Mouse (Mus musculus) Patski (cell line): ENCODE data around the gene Tmem138. TPM values are rescaled to one million over a fixed set of nuclear protein-coding genes. Genes with fewer than 3 reads are reported as not detected.

ENCODE experiments used
- ATAC-seq: fragments of 100-300 bp; one replicate; pipeline ENCODE4 v1.8.0; 2021
- CTCF ChIA-PET: fragments of 350-600 bp; sonication (Branson Sonifier 250); formaldehyde crosslinking; loops from one replicate; lab custom pipeline; 2022; ENCODE audit warnings: inconsistent platforms; lab: Charles Lee
- POLR2A ChIA-PET: fragments of 350-600 bp; sonication (Branson Sonifier 250); formaldehyde crosslinking; loops from one replicate; lab custom pipeline; 2022; ENCODE audit warnings: antibody characterized with exemption, inconsistent platforms; lab: Charles Lee
- DNase-seq: peaks from one replicate; pipeline ENCODE4 v3.0.0-alpha.2; 2011; ENCODE audit warnings: low read depth, low spot score
- H3K27me3 ChIP-seq: fragments of 371-371 bp; one replicate; pipeline ENCODE4 v1.5.1; 2021
- CTCF ChIP-seq: fragments of 100-300 bp; IDR thresholded peaks from one replicate; pipeline ENCODE4 v1.5.1; 2021
- in situ Hi-C: fragments of 300-500 bp; cut with MboI; formaldehyde crosslinking; loops from 3 replicates; pipeline ENCODE4 v1.11.1; 2018; ENCODE audit warnings: low pct_unique_long_range_greater_than_20kb, mixed read lengths
- polyA plus RNA-seq: library from polyadenylated mRNA; unstranded; gene quantifications from one replicate; pipeline ENCODE4 v1.2.3, GENCODE M21; 2021

Tmem138 gene
- polyA plus RNA-seq, 1 experiment from 2014 or later: 50.3 TPM

DNA sequence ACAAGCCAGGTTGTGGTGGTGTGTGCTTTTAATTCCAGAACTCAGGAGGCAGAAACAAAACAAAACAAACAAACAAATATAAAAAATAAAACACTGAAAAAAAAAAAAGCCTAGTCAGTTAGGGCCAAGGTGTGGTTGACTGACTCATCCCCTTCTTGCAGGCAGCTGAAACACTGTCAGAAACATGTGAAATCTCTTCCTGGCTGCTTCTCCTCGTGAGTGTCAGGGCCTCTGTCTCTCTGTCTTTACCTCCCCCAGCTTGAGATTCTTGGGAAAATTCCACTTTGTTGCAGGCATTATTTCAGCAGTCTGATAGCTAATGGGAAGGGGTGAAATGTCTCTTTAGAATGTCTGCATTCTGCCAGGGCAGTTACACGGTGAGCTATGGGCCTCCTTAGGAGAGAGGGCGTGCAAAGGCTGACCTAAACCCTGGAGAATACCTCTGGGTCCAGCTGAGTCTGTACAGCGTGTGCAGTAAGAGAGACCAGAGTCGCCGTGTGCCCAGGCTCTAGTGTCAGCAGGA lies 25.1 kb upstream of the Tmem138 start:
- DNase-seq (peak; percentile 10), ATAC-seq (no peak)
- ChIA-PET CTCF (interaction anchor here (0.6 to 5.1 kb wide), 15 partner anchors 10 to 343 kb away, joined by 3 to 49 read pairs (median 4); partner anchors contain the start of genes Cyb561a3, Sdhaf2, Tmem138 and Tmem216), POLR2A (interaction anchor here (0.6 to 3.6 kb wide), 8 partner anchors 9 to 60 kb away, joined by 3 to 11 read pairs (median 4); no protein-coding TSS in a partner anchor)
- no peaks in the 10 kb centered on the region for H3K27me3 ChIP-seq
- no peak for TF ChIP-seq CTCF
- in situ Hi-C loops: loop anchor here (5.0 kb wide), 1 partner anchor 40 kb away; no protein-coding TSS in a partner anchor

DNA sequence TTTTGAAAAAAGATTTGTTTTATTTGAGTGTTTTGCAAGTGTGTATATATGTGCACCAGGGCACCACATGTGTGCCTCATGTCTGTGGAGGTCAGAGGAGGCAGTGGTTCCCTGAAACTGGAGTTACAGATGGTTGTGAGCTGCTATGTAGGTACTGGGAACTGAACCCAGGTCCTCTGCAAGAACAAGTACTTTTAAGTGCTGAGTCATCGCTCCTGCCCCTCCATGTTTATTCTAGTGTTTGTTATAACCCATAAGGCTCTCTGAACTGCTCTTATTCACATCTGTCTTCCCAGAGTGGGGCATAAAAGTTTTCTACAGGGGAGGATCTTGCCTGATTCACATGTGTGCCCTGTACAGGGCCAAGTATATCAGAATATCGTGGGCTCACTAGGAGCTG lies 22.5 kb upstream of the Tmem138 start:
- DNase-seq (no peak), ATAC-seq (no peak)
- no peak for TF ChIP-seq CTCF
- ChIA-PET CTCF (interaction anchor here (1.0 kb wide), 1 partner anchor 39 kb away, joined by 4 read pairs; no protein-coding TSS in a partner anchor), POLR2A (no interaction called here)
- in situ Hi-C loops: loop anchor here (5.0 kb wide), 1 partner anchor 37 kb away; no protein-coding TSS in a partner anchor
- no peaks in the 10 kb centered on the region for H3K27me3 ChIP-seq

DNA sequence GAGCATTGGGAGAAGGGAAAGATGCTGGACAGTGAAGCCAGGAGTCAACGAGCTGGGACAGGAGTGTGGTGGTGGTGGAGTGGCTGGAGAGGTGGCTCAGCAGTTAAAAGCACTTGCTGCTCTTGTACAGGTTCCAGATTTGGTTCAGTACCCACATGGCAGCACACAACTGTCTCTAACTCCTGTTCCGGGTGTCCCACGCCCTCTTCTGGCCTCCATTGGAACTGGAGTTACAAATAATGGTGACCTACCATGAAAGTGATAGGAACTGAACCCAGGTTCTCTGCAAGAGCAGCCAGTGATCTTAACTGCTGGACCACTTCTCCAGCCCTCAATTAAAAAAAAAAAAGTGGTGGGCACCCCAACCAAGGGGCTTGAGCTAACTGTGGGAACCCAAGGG lies 21.0 kb upstream of the Tmem138 start:
- ChIA-PET CTCF (interaction anchor here (1.0 to 1.4 kb wide), 4 partner anchors 12 to 111 kb away, joined by 3 to 9 read pairs (median 6); no protein-coding TSS in a partner anchor), POLR2A (no interaction called here)
- in situ Hi-C loops: no loop called here
- ATAC-seq: no peak
- H3K27me3 ChIP-seq: no peaks in the 10 kb centered on the region
- no peak for DNase-seq
- no peak for TF ChIP-seq CTCF

DNA sequence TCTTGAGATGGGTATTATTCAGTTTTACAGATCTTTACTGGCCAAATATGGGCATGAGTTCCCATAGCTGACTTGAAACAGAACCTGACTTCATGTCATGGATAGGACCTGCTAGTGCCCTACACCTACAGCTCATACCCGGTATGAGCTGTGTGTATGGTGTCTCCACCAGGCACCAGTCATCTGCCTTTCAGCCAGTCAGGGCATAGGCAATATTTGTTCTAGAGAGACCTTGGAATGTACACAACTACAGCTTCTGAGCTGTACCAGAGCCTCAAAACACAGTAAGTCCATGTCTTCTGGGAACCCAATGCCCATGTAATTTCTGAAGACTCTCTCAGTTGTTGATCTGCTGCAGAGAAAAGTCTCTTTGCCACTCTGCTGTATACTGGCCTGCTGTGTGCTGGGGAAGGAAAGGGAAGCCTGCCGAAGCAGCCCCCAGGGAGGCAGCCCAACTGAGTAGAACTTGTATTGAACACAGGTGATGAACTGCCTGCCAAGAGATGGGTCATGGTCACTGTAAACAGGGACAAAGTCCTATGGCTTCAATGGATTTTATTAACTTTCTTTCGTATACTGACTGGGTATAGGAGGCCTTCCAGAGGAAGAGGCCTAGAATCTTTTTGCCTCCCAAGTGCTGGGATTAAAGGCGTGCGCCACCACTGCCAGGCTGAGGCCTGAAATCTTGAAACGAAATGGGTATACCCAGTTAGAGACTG lies 14.7 kb upstream of the Tmem138 start:
- no peak for ATAC-seq
- TF ChIP-seq CTCF: no peak
- no peaks in the 10 kb centered on the region for H3K27me3 ChIP-seq
- no peak for DNase-seq
- POLR2A ChIA-PET: interaction anchor here (0.8 kb wide), 1 partner anchor 35 kb away, joined by 3 read pairs; no protein-coding TSS in a partner anchor
- CTCF ChIA-PET: interaction anchor here (1.0 to 3.9 kb wide), 3 partner anchors 12 to 117 kb away, joined by 3 to 23 read pairs (median 5); partner anchors contain the start of genes Ddb1 and Tkfc
- in situ Hi-C loops: no loop called here

DNA sequence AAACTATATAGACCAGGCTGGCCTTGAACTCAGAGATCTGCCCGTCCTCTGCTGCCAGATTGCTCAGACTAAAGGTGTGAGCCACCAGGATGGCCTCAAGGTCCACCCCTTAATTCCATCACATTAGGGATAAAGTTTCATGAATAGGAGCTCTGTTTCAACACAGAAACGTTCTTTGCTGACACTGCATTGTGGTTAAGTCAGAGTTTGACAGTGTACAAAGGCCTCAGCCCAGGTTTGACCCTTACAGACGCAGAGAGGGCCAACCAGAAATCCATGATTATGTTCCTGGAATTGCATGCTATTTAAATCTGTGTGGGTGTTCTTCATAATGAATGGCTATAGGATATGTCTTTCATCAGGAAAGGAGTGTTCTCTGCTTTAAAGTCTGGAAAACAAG lies 13.1 kb upstream of the Tmem138 start:
- DNase-seq (no peak), ATAC-seq (no peak)
- no peak for TF ChIP-seq CTCF
- ChIA-PET POLR2A (no interaction called here), CTCF (no interaction called here)
- in situ Hi-C loops: no loop called here
- no peaks in the 10 kb centered on the region for H3K27me3 ChIP-seq

- POLR2A ChIA-PET: no interaction called here
- no peak for ATAC-seq
- TF ChIP-seq CTCF: no peak
- CTCF ChIA-PET: interaction anchor here (2.0 kb wide), 1 partner anchor 13 kb away, joined by 6 read pairs; no protein-coding TSS in a partner anchor
- no peak for DNase-seq
- H3K27me3 ChIP-seq: no peaks in the 10 kb centered on the region
- in situ Hi-C loops: no loop called here
Observed at GRCm38 (mm10) chr19:10589127-10589857, 12.1 kb upstream of the Tmem138 start.

DNA sequence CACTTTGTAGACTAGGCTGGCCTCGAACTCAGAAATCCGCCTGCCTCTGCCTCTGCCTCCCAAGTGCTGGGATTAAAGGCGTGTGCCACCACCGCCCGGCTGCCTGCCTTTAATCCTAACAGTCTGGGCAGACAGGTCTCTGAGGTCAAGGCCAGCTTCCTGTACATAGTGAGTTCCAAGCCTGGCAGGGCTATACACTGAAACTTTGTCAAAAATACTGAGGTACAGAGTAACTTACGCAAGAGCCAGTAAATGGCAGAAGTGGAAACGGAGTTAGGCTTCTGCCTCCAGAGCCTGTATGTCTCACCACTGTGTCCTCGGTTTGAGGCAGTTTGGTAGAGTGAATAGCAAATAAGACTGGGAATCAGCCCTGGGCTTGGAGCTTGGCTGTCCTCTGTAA lies 10.1 kb upstream of the Tmem138 start:
- in situ Hi-C loops: no loop called here
- no peak for ATAC-seq
- DNase-seq: no peak
- H3K27me3 ChIP-seq: no peaks in the 10 kb centered on the region
- CTCF ChIA-PET: interaction anchor here (0.8 to 2.3 kb wide), 4 partner anchors 11 to 25 kb away, joined by 3 to 8 read pairs (median 3); partner anchors contain the start of gene Ddb1
- TF ChIP-seq CTCF: no peak
- POLR2A ChIA-PET: no interaction called here

DNA sequence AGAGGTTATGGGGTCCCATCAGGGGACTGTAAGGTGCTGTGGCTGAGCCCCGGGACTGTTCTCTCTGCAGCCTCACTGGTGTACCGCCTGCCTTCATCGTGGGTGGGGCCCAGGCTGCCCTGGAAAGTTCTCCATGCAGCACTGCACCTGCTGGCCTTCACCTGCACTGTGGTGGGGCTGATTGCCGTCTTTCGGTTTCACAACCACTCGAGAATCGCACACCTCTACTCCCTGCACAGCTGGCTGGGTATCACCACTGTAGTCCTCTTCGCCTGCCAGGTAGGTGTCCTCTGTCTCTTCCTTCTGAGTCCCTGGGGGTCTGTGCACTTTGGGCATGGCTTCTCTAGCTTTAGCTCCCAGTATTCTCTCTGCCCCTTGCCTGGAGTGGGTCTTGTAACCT lies 8.0 kb upstream of the Tmem138 start:
- POLR2A ChIA-PET: interaction anchor here (0.7 kb wide), 1 partner anchor 316 kb away, joined by 3 read pairs; no protein-coding TSS in a partner anchor
- no peak for TF ChIP-seq CTCF
- DNase-seq (no peak), ATAC-seq (no peak)
- in situ Hi-C loops: no loop called here
- CTCF ChIA-PET: interaction anchor here (1.3 to 2.3 kb wide), 2 partner anchors 8 to 13 kb away, joined by 3 to 8 read pairs; partner anchors contain the start of genes Cyb561a3 and Tmem138
- H3K27me3 ChIP-seq: no peaks in the 10 kb centered on the region

DNA sequence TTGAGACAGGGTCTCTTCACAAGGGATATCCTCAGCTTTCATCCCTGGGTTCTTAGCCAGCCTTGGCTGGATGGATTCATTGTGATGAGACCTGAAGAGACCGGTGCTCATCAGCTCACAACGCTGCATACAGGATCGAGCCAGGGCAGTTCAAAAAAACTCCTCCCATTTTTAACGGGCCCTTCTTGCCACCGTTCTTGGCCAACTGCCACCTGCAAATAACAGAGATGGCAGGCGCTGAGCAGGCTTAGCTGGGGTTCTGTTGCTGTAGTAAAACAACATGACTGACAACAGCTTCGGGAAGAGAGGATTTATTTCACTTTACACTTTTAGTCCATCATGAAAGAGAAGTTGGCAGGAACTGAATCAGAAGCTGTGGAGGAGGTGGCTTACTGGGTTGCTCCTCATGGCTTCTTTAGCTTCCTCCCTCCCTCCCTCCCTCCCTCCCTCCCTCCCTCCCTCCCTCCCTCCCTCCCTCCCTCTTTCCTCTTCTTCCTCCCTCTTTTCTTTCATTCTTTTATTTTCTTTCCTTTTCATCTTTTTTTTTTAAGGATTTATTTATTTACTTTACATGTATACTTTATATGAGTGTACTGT lies 6.5 kb upstream of the Tmem138 start:
- in situ Hi-C loops: no loop called here
- no peaks in the 10 kb centered on the region for H3K27me3 ChIP-seq
- ChIA-PET POLR2A (interaction anchor here (1.7 kb wide), 1 partner anchor 12 kb away, joined by 3 read pairs; no protein-coding TSS in a partner anchor), CTCF (no interaction called here)
- no peak for ATAC-seq
- TF ChIP-seq CTCF: no peak
- DNase-seq: no peak

DNA sequence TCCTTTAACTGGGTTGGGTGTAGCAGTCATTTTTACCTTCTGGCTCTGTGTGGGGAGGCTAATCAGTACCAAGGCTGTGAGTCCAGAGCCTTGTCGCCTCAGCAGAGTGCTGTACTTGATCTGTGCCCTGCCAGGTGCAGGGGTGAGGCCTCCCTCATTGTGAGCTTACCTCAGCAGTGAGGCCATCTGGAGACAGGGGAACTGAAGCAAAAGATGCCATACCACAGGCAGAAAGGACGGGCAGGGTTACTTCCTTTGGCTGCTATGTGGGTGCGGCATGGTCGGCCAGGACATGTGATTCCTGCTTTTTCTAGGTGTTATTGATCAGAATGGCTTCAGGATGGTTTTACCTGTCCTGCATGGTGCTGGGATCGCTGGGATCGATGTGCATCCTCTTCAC lies 4.8 kb upstream of the Tmem138 start:
- no peaks in the 10 kb centered on the region for H3K27me3 ChIP-seq
- no peak for TF ChIP-seq CTCF
- ChIA-PET POLR2A (no interaction called here), CTCF (no interaction called here)
- in situ Hi-C loops: no loop called here
- ATAC-seq: no peak
- DNase-seq: no peak
